Mouse (Mus musculus): Measurements from ENCODE around the gene Stx8.

- no peak for TF ChIP-seq CTCF (IDR thresholded peaks at IDR 0.05; ENCODE audit: control insufficient read depth, insufficient read depth, insufficient read length)
- no peak for TF ChIP-seq CEBPB (IDR thresholded peaks at IDR 0.05; ENCODE audit: low read depth)
- no peak for TF ChIP-seq USF1 (IDR thresholded peaks at IDR 0.05; ENCODE audit: low read depth)
- no peak for TF ChIP-seq MYOD1 (IDR thresholded peaks at IDR 0.05; ENCODE audit: control insufficient read depth, insufficient read length, low read depth)
- no peak for TF ChIP-seq MAX (IDR thresholded peaks at IDR 0.05)
- no peak for TF ChIP-seq FOSL1 (IDR thresholded peaks at IDR 0.05; ENCODE audit: insufficient read depth, low read length, poor library complexity, severe bottlenecking)
Measured at GRCm38 (mm10) chr11:68171973-68172647, 206.1 kb downstream of the Stx8 start.
